ENCODE assay signal across 8 mouse cellular contexts in genomic region chr2:119618199-119618982, GRCm38 (mm10). TPM values are rescaled to one million over a fixed set of nuclear protein-coding genes. Genes with fewer than 3 reads are reported as not detected.
DNase-seq lines count a peak whose midpoint lies in the region; ATAC-seq and TF ChIP-seq lines count a peak whose summit lies in the region.

Gene Nusap1 (plus strand): TSS chr2:119618298.
Gene Oip5 (minus strand): TSS chr2:119618469.

- H3K27ac ChIP-seq in ES-E14 (ENCODE audit: insufficient read depth, low read depth, low read length, poor library complexity, severe bottlenecking): peak within 1 kb of the TSS; percentile 56
- peak within 1 kb of the TSS; percentile 28; the same call in 1 of the 2 replicates for H3K27ac ChIP-seq in forebrain, embryonic 15.5 days (replicated peaks)

- ATAC-seq in forebrain, embryonic 15.5 days (replicated peaks): peak; percentile 100
- peak; percentile 100 for ATAC-seq in neutrophil, adult 5-6 weeks (ENCODE audit: extremely low read depth, insufficient number of reproducible peaks, low FRiP score, poor library complexity, severe bottlenecking)

- H3K9ac ChIP-seq in ES-E14 (ENCODE audit: insufficient read depth, low read depth, low read length, poor library complexity, severe bottlenecking): peak within 1 kb of the TSS; percentile 96
- H3K9ac ChIP-seq in forebrain, embryonic 15.5 days (replicated peaks): peak within 1 kb of the TSS; percentile 53

- DNase-seq in ES-E14 (ENCODE audit: low read depth, low spot score): peak; percentile 95
- DNase-seq in cerebellum, adult 11-12 months: peak; percentile 90
- peak; percentile 82 for DNase-seq in heart, postnatal 25 days (ENCODE audit: low spot score)
- DNase-seq in layer of hippocampus, adult 18-20 months (ENCODE audit: low spot score in 2 of 2): peak; percentile 88 to 96
- peak; percentile 89 for DNase-seq in lung, adult 2 months
- peak; percentile 90 to 95 for DNase-seq in thymus, adult 18-20 months

- in situ Hi-C loops in ES-E14 (cut with MboI; ENCODE audit: low sequenced_read_pairs in 2 of 2, unreplicated experiment in 2 of 2): no loop called here

- intact Hi-C loops in heart, postnatal 25 days (cut with DNase I): no loop called here

- peaks cover 0 to 4% of the 10 kb centered on the region in 2 experiments; a peak in 2 of 4 replicates for H3K4me1 ChIP-seq in ES-E14 (ENCODE audit: control insufficient read depth in 2 of 2, insufficient read depth in 2 of 2, low read length in 2 of 2, poor library complexity in 1 of 2)
- H3K4me1 ChIP-seq in forebrain, embryonic 15.5 days: peaks cover 31% of the 10 kb centered on the region
- peaks cover 3% of the 10 kb centered on the region; the same call in 1 of the 2 replicates for H3K4me1 ChIP-seq in lung, adult 2 months (ENCODE audit: control insufficient read depth, insufficient read depth, low read length)

- H3K27me3 ChIP-seq in forebrain, embryonic 15.5 days: no peaks in the 10 kb centered on the region

- WGBS in forebrain, embryonic 15.5 days: under 1% methylated on average over 55 of the region's 55 CpGs
- under 1% methylated on average over 55 of the region's 55 CpGs for WGBS in lung, adult 2 months

- no peak for TF ChIP-seq POLR2A in lung, adult 2 months (IDR thresholded peaks at IDR 0.05; ENCODE audit: borderline replicate concordance, extremely low read depth, low read depth, low read length)

- no peak for TF ChIP-seq CTCF in lung, adult 2 months (IDR thresholded peaks at IDR 0.05; ENCODE audit: insufficient read depth, low read length)

- no peaks in the 10 kb centered on the region for H3K9me3 ChIP-seq in ES-E14 (ENCODE audit: control insufficient read depth, insufficient read depth, low read depth, low read length)
- no peaks in the 10 kb centered on the region for H3K9me3 ChIP-seq in forebrain, embryonic 15.5 days

- peak within 1 kb of the TSS; percentile 93 to 100 for H3K4me3 ChIP-seq in ES-E14 (ENCODE audit: insufficient read depth in 1 of 2, low read depth in 1 of 2, low read length in 2 of 2, poor library complexity in 1 of 2, severe bottlenecking in 1 of 2)
- H3K4me3 ChIP-seq in forebrain, embryonic 15.5 days: peak within 1 kb of the TSS; percentile 76
- H3K4me3 ChIP-seq in lung, adult 2 months (replicated peaks; ENCODE audit: extremely low read depth, low read depth, low read length): peak within 1 kb of the TSS; percentile 84

- peak within 1 kb of the TSS; percentile 84 for H3K4me2 ChIP-seq in forebrain, embryonic 15.5 days (replicated peaks)

- peaks cover 4% of the 10 kb centered on the region for H3K36me3 ChIP-seq in ES-E14 (ENCODE audit: control insufficient read depth, insufficient read depth, low read length, poor library complexity, severe bottlenecking)
- no peaks in the 10 kb centered on the region for H3K36me3 ChIP-seq in forebrain, embryonic 15.5 days

TF ChIP-seq in ES-E14, 5 proteins besides CTCF, POLR2A, EP300 and RAD21:
- TF ChIP-seq MAFK (IDR thresholded peaks at IDR 0.05; ENCODE audit: insufficient read depth, low read depth, low read length) (no peak), HCFC1 (IDR thresholded peaks at IDR 0.05; ENCODE audit: borderline replicate concordance, insufficient read depth, low read length) (peak; percentile 35; the same call in 1 of the 2 replicates), ZNF384 (IDR thresholded peaks at IDR 0.05; ENCODE audit: low read depth, low read length) (no peak), CHD2 (IDR thresholded peaks at IDR 0.05; ENCODE audit: low read depth, low read length) (peak; percentile 77), ZC3H11A (IDR thresholded peaks at IDR 0.05; ENCODE audit: borderline replicate concordance, low read depth, low read length) (no peak)

RNA-seq across cellular contexts. Expression of gene Nusap1, which starts in this region (rescaled TPM):
- total RNA-seq in ES-E14 (2012; rRNA removed): 24.7 and 28.4 TPM in 2 replicates
- polyA plus RNA-seq in forebrain, embryonic 15.5 days (2015; fragmentation: Nextera tagmentation; extraction: Ambion mirVana): 36.8 and 40.8 TPM in 2 replicates
- total RNA-seq in heart, postnatal 25 days (2021): 1 to 10 TPM; 1.1 to 1.5 TPM
- under 1 TPM; 0.51 to 0.62 TPM for total RNA-seq in layer of hippocampus, adult 18-20 months (2021)
- 0.10 and 0.49 TPM in 2 replicates for polyA plus RNA-seq in lung, adult 2 months (2012; rRNA removed)
- 2.8 TPM in 2 replicates for total RNA-seq in neutrophil, adult 5-6 weeks (2017)

RNA-seq across cellular contexts. Expression of gene Oip5, which starts in this region (rescaled TPM):
- total RNA-seq in ES-E14 (2012; rRNA removed): 23.6 and 27.1 TPM in 2 replicates
- 13.2 and 14.3 TPM in 2 replicates for polyA plus RNA-seq in forebrain, embryonic 15.5 days (2015; fragmentation: Nextera tagmentation; extraction: Ambion mirVana)
- total RNA-seq in heart, postnatal 25 days (2021): under 1 TPM in 1 of 2 experiments, not detected in 1; 0.34 TPM
- 1 to 10 TPM in 1 of 2 experiments, under 1 TPM in 1; 0.79 to 1.2 TPM for total RNA-seq in layer of hippocampus, adult 18-20 months (2021)
- polyA plus RNA-seq in lung, adult 2 months (2012; rRNA removed): 0.81 and 1.3 TPM in 2 replicates
- 1.2 and 1.8 TPM in 2 replicates for total RNA-seq in neutrophil, adult 5-6 weeks (2017)

Comparison
In these comparisons a context has a peak if more than half of its experiments do, and no peak if none do; other contexts are left out.
1. Peak in every context shown above with its lines: DNase-seq, ATAC-seq, H3K4me3 ChIP-seq and H3K27ac ChIP-seq.
2. RNA of gene Nusap1 (polyA plus RNA-seq): 36.8 to 40.8 TPM in forebrain, embryonic 15.5 days; 0.10 to 0.49 TPM in lung, adult 2 months; every median in the first group is over 10 times any median in the second.